Mouse (Mus musculus) C2C12 (cell line): ENCODE data around the gene Atp13a1.

Experiments
- CTCF ChIP-seq: IDR thresholded peaks from one replicate; pipeline ENCODE4 v1.5.1; 2011; ENCODE audit not compliant: control insufficient read depth, insufficient read depth, insufficient read length
- USF1 ChIP-seq: IDR thresholded peaks from one replicate; pipeline ENCODE4 v1.6.1; 2011; ENCODE audit warnings: low read depth, mild to moderate bottlenecking, control low read depth, moderate library complexity

DNA sequence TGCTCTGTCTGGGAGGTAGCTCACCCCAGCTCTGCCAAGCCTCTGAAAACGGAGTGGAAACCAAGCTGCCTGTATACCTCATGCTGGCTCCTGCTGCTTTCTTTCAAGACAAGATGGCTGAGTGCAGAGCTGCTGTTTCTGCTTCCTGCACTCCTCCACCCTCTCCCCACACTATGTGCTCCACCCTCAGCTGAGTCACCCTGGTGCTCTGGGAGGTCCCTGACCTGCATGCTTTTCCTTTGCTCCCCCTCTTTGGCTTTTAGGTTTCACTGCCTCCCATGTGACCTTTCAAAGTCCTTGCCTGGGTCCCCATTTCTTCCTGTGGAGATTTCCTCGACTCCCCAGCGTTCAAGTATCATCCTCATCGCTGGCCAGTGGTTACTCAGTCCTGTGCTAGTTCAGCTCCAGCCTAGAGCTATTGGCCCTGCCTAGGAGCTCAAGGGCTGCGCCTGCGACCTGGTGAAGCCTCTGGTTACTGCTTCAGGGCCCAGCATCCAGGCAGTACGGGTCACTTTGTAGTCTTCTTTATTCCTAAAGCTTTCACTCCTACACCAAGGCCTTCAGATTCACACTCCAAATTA, 60.1 kb downstream of the Atp13a1 start:
- TF ChIP-seq CTCF (no peak), USF1 (no peak)
